Mouse (Mus musculus): Measurements from ENCODE around the gene Hmx1. TPM values are rescaled to one million over a fixed set of nuclear protein-coding genes. Genes with fewer than 3 reads are reported as not detected.

Gene Hmx1
- polyA plus RNA-seq, 1 experiment from 2014 or later: not detected

DNA sequence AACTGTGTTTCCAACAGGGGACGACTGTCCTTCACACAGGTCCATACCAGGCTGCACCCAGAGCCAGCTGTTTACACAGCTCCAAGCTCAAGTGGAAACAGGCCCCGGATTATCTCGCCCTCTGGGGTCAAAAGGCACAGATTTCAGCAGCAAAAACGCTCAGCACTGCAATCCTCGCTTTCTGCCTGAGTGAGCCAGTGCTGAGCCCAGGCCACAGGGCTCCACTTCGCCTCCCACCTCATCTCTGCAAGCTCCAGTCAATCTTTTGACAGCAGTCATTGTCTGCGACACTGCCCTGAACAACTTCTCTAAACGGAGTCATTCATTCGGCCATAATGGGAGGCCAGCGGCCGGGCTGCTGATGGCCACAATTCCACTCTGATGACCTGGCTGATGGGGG, 36.3 kb downstream of the Hmx1 start:
- Histone ChIP-seq H3K79me2 (ENCODE audit: inconsistent target) (no peaks in the 10 kb centered on the region), H3K27ac (no peak overlapping the region), H3K4me3 (ENCODE audit: inconsistent target) (no peak overlapping the region), H3K36me3 (ENCODE audit: inconsistent target) (no peaks in the 10 kb centered on the region)
- WGBS (ENCODE audit: missing documents): 51% methylated on average over 10 of the region's 11 CpGs

DNA sequence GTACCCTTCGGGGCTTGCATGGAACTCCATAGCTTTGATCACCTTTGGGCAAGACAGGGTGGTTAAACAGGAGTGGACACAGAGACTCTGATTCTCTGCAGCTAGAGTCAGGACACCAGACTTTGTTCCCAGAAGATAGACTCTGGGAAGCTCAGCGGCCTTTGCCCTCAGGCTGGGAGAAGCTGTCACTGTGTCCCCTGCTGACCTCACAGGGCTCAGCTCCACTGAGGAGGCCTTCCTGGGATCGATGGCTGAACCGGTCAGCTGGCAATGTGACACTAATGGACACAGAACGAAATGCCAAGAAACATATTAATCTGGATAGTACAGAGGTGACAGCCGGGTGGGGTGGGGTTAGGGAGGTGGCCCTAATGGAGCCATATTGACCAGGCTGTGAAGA, 39.0 kb downstream of the Hmx1 start:
- no peaks in the 10 kb centered on the region for H3K79me2 ChIP-seq (ENCODE audit: inconsistent target)
- no peak overlapping the region for H3K4me3 ChIP-seq (ENCODE audit: inconsistent target)
- H3K36me3 ChIP-seq (ENCODE audit: inconsistent target): no peaks in the 10 kb centered on the region
- no peak overlapping the region for H3K27ac ChIP-seq
- 90% methylated on average over 6 of the region's 6 CpGs for WGBS (ENCODE audit: missing documents)

DNA sequence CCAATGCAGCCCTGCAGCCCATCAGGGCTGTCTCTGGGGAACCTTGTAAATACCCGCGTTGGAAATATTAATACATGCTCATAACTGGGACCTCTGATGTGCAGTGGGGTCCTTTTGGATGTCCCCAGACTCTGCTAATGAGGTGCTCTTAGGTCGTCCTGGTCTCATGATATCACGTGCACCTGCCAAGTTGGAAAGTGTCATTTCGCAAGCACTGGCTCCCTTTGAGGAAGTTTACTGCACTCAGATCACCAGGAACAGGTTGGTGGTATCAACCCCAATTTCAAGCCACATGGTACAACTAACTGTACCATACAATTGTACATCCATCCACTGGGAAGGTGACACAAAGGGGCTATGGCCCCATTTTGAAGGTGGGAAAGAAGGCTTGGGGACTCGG, 39.5 kb downstream of the Hmx1 start:
- Histone ChIP-seq H3K79me2 (ENCODE audit: inconsistent target) (no peaks in the 10 kb centered on the region), H3K4me3 (ENCODE audit: inconsistent target) (no peak overlapping the region), H3K27ac (no peak overlapping the region), H3K36me3 (ENCODE audit: inconsistent target) (no peaks in the 10 kb centered on the region)
- WGBS (ENCODE audit: missing documents): 67% methylated on average over 6 of the region's 6 CpGs

DNA sequence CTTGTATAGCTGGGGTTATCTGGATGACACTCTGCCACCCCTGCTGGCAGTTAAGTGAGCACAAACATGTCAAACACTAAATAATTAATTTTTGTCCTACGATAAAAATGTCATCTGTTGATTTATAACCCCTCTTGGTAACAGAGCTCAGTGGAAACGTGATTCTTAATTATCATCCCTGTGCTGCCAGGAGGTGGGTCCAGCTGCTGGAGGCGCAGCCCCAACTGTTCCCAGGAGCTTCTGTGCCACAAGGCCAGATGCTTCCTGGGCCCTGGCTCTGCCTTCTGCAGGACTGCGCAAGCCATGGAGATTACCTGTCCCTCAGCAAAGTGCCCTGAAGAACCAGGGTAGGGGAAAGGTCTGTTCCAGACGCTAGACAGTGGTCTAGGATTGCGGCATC, 43.2 kb downstream of the Hmx1 start:
- Histone ChIP-seq H3K4me3 (ENCODE audit: inconsistent target) (no peak overlapping the region), H3K27ac (no peak overlapping the region), H3K36me3 (ENCODE audit: inconsistent target) (no peaks in the 10 kb centered on the region), H3K79me2 (ENCODE audit: inconsistent target) (no peaks in the 10 kb centered on the region)
- WGBS (ENCODE audit: missing documents): 66% methylated on average over 6 of the region's 6 CpGs

DNA sequence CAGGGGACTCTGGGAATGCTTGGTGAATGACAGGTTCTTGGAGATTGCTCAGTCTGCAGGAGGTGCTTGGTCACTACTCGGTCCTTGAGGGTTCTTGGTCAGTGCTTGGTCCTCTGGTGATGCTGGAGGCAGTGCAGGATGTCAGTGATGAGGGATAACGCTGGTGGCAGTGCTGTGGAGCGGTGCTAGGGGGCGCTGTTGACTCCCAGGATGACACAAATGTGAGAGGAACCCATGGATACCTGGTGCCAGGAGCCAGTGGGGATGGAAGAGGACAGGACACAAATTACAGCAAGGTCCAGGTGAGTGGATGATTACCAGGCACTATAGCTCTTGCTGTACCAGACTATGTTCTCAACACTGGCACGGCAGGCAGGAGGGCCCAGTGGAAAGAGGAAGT, 45.1 kb downstream of the Hmx1 start:
- WGBS (ENCODE audit: missing documents): 36% methylated on average over 5 of the region's 5 CpGs
- H3K27ac ChIP-seq: no peak overlapping the region
- H3K4me3 ChIP-seq (ENCODE audit: inconsistent target): no peak overlapping the region

DNA sequence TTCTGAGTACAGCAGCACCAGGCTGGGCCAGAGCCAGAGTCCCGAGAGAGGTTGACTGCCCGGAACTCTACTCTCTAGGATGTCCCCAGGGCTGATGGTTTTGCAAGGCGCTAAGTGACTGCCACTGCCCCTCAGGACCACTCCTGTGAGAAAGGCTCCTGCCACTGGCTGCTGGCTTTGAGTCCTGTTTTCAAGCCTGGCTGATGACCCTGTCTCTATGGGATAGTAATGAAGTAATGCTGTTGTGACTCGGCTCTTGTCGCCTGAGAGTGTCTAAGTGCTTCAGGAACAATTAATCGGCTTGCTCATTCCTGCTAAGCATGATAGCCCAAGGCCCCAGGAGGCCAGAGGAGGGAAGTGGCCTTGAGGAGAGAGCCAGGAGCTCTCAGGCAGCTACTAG, 45.8 kb downstream of the Hmx1 start:
- 66% methylated on average over 6 of the region's 6 CpGs for WGBS (ENCODE audit: missing documents)
- Histone ChIP-seq H3K79me2 (ENCODE audit: inconsistent target) (no peaks in the 10 kb centered on the region), H3K36me3 (ENCODE audit: inconsistent target) (no peaks in the 10 kb centered on the region), H3K4me3 (ENCODE audit: inconsistent target) (no peak overlapping the region), H3K27ac (no peak overlapping the region)

More for the DNA sequence above, 45.1 kb downstream of the Hmx1 start:
- Histone ChIP-seq H3K36me3 (ENCODE audit: inconsistent target) (no peaks in the 10 kb centered on the region), H3K79me2 (ENCODE audit: inconsistent target) (no peaks in the 10 kb centered on the region)

DNA sequence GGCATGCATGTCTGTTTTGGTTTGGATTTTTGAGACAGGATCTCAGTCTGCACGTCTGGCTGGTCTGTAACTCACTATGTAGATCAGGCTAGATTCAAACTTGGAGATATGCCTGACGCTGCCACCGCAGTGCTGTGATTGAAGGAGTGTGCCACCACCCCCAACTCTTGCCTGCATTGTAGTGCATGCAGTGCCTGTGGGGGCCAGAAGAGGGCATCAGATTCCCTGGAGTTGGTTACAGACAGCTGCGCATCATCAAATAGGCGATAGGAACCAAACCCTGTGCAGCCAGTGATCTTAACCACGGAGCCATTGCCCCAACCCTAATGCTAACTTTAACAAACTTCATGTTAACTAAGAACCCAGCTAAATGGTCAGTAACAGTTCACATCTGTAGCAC, 49.9 kb downstream of the Hmx1 start:
- no peaks in the 10 kb centered on the region for H3K79me2 ChIP-seq (ENCODE audit: inconsistent target)
- no peak overlapping the region for H3K4me3 ChIP-seq (ENCODE audit: inconsistent target)
- WGBS (ENCODE audit: missing documents): 91% methylated on average over 6 of the region's 6 CpGs
- no peak overlapping the region for H3K27ac ChIP-seq
- H3K36me3 ChIP-seq (ENCODE audit: inconsistent target): no peaks in the 10 kb centered on the region

DNA sequence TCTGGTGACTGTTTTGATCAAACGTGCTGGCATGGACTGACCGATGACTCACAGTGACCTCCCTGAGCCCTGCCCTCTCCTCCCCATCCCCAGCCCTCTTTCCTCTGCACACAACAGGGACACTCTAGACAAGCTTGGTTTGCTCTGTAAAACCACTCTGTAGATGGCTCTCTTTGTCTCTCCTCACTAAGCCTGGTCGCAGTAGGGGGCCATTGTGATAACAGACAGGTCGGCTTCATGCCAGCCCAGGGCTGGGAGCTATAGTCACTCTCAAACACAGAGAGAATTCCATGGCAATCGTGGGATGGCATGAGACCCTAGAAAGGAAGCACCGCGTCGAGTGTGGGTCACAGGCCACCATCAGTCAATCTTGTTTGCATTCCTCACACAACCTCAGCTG, 51.6 kb downstream of the Hmx1 start:
- Histone ChIP-seq H3K4me3 (ENCODE audit: inconsistent target) (no peak overlapping the region), H3K27ac (no peak overlapping the region), H3K79me2 (ENCODE audit: inconsistent target) (no peaks in the 10 kb centered on the region), H3K36me3 (ENCODE audit: inconsistent target) (no peaks in the 10 kb centered on the region)
- 86% methylated on average over 8 of the region's 8 CpGs for WGBS (ENCODE audit: missing documents)

DNA sequence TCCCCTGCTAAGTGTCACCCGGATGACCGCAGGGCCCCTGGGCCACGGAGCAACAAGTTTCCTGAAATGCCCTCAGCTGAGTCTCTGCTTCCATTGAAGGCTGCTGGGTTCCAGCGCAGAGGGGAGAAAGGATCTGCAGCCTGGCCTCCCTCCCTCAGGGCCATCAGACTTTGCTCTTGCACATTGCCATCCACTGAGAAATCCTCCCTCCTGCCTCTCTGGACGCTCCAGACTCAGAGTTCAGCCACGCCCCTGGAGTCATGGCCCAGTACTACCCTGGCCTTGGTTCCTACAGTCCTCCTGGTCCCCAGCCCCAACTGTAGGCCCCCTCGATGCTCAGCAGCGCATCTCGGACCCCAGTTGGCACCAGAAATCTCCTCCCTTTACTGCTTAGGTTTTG, 52.5 kb downstream of the Hmx1 start:
- 79% methylated on average over 9 of the region's 9 CpGs for WGBS (ENCODE audit: missing documents)
- Histone ChIP-seq H3K79me2 (ENCODE audit: inconsistent target) (no peaks in the 10 kb centered on the region), H3K27ac (no peak overlapping the region), H3K36me3 (ENCODE audit: inconsistent target) (no peaks in the 10 kb centered on the region), H3K4me3 (ENCODE audit: inconsistent target) (no peak overlapping the region)

DNA sequence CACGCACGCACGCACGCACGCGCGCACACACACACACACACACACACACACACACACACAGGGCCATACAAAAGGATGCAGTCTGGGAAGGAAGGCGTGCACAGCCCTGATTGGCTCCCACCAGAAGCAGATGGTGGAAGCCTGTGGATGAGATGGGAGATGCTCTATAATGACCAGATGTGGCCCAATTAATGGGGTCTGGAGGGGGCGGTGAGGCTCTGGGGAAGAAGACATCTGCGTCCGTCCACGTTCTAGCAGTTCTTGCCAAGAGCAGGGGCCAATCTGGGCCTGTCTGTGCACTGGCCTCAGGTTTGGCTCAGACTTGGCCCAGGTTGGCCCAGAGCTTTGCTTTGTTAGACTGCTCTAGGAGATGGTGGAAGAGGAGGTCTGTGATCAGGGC, 55.8 kb downstream of the Hmx1 start:
- no peaks in the 10 kb centered on the region for H3K36me3 ChIP-seq (ENCODE audit: inconsistent target)

DNA sequence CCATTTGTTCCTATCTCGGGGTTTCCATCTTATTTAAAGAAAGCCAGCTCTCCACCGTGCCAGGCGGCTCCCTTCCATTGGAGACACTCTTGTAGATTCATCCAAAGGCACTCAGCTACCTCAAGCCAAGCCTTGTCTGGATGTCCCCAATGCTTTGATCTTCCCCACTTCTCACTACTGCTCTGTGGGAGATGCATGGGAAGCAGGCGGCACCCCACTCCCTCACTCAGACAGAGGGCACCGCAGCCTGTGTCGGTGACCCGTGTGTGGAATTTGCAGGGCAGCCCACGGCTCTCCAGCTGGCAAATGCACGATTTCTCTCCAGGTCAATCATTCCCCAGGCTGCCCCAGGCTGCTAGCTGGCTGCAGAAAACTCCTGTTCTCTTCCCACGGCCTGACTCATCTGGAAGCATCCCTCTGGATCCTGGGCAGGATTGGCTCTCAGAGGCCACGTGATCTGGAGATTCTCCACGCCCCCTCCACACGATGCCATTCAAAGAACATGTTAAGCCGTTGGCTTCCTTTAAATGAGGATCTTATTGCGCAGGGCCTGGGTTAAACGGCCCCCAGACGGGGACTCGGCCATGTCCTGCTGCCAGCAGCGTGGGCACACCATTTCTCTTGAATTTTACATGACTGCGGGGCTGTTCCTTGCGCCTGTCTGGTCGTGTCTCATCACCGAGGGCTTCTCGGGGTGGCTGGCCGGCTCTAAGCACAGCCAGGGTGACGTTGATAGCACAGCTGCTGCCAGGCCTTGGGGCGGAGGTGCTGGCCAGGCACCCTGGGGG, 58.9 kb downstream of the Hmx1 start:
- Histone ChIP-seq H3K36me3 (ENCODE audit: inconsistent target) (no peaks in the 10 kb centered on the region), H3K27ac (no peak overlapping the region)
- 26% methylated on average over 27 of the region's 27 CpGs for WGBS (ENCODE audit: missing documents)

More for the DNA sequence above, 55.8 kb downstream of the Hmx1 start:
- H3K79me2 ChIP-seq (ENCODE audit: inconsistent target): no peaks in the 10 kb centered on the region
- WGBS (ENCODE audit: missing documents): 87% methylated on average over 5 of the region's 12 CpGs
- no peak overlapping the region for H3K27ac ChIP-seq
- H3K4me3 ChIP-seq (ENCODE audit: inconsistent target): no peak overlapping the region

More for the DNA sequence above, 58.9 kb downstream of the Hmx1 start:
- Histone ChIP-seq H3K4me3 (ENCODE audit: inconsistent target) (no peak overlapping the region), H3K79me2 (ENCODE audit: inconsistent target) (no peaks in the 10 kb centered on the region)

Other genes with a start within 250 kb of the Hmx1 start
- gene Adra2c, start 110.8 kb upstream of the Hmx1 start, polyA plus RNA-seq (2018): 0.07 TPM in 1 of 3 replicates, not detected in the others
- not detected in 3 replicates for gene Cpz, start 136.6 kb downstream of the Hmx1 start, polyA plus RNA-seq (2018)
- 1.7 to 3.3 TPM (median 3.0 TPM) in 3 replicates for gene Trmt44, start 186.0 kb downstream of the Hmx1 start, polyA plus RNA-seq (2018)
- gene Acox3, start 193.9 kb downstream of the Hmx1 start, polyA plus RNA-seq (2018): 41.0 to 123 TPM (median 75.8 TPM) in 3 replicates

Data from macrophage (primary cell).